Mouse (Mus musculus) neutrophil, adult 59 days (primary cell): ENCODE measurements around the gene Rbm47. TPM values are rescaled to one million over a fixed set of nuclear protein-coding genes. Genes with fewer than 3 reads are reported as not detected.

ENCODE experiments used
- total RNA-seq, 2 experiments: library from RNA; stranded (reverse); gene quantifications; 1 replicate in 1 of 2; 2 replicates in 1 of 2; pipeline ENCODE4 v1.2.4; 2023

Gene Rbm47
- 10 to 100 TPM; 47.1 to 60.4 TPM for total RNA-seq

DNA sequence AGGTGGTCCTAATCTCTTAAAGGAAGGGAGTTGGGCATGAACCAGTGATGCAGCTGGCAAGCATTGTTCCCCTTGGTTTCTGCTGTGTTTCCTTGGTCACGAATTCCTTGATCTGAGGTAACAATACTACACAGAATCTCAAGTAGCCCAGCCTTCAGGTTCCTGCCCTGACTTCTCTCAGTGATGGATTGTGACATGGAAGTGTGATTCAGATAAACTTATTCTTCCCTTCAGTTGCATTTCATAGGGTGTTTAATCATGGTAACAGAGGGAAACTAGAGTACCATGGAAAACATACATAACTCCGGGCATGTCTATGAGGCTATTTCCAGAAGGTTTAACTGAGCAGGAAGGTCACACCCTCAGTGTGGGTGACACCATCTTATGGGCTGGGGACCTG, at the start of gene Rbm47:
TSS of gene Rbm47 (minus strand) at position 101 of the 400 bp plus-strand sequence.

DNA sequence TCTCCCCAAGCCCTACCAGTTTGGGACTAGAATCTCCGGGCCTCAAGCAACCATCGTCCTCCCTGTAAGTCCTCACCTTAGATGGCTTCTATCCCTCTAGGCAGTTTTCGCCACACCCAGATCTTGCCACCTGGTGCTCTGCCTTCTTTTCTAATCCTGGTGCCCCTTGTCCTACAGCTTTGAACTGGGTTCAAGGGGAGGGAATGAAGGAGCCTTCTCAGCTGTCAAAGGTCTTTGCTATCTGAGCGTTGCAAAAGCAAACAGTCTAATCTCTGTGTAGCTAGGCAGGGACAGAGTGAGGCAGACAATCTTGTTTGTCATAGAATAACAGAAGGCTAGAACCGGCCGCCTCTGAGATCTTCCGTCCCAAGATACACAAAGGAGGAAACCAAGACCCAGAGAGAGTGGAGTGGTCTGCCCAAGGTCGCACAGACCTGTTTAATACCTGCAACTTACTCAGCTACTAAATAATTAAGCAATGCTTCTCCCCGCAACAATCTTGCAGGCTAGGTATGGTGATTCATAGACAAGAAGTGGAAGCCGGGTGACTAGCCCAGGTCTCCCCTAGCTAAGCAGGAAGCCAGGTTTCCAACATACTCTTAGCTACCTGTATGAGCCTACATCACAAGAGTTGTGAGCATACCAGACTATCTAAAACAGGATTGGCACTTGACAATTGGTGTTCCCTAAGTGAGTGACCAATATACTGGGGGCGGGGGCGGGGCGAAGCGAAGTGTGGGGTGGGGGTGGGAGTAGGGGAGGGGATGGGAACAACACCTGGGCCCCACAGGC, 168.6 kb downstream of the Rbm47 start, which contains the start of gene 9130230L23Rik:
TSS of gene 9130230L23Rik (minus strand) at position 152 of the 792 bp plus-strand sequence.

Other genes starting within 250 kb of the Rbm47 start
- not detected for gene Chrna9, start 238.2 kb downstream of the Rbm47 start, total RNA-seq
- 1 to 10 TPM; 3.7 to 5.7 TPM for gene 9130230L23Rik, start 168.8 kb downstream of the Rbm47 start, total RNA-seq
- gene Nsun7, start 86.8 kb upstream of the Rbm47 start, total RNA-seq: not detected